Mouse (Mus musculus) mouse embryonic stem cell (cell line): ENCODE data around the gene Adcy7.

Source experiments
- in situ Hi-C, 2 experiments: fragments of 300-500 bp; cut with MboI; formaldehyde crosslinking; loops; 1 replicate in 1 of 2; 3 replicates in 1 of 2; pipeline ENCODE4 v1.14.3; 2019 to 2020; ENCODE audit warnings: low sequenced_read_pairs in 2 of 2, low pct_unique_long_range_greater_than_20kb in 1 of 2, mixed read lengths in 1 of 2; ENCODE audit not compliant: unreplicated experiment in 1 of 2

Adcy7 gene

GRCm38 (mm10) chr8:88266801-88267403 is 5.3 kb upstream of the Adcy7 start:
- in situ Hi-C loops: loop anchor here in 1 of 2 experiments (25.0 kb wide), 1 partner anchor 345 kb away; no protein-coding TSS in a partner anchor

- in situ Hi-C loops: loop anchor here in 1 of 2 experiments (25.0 kb wide), 1 partner anchor 343 kb away; no protein-coding TSS in a partner anchor
These were observed 2.9 kb upstream of the Adcy7 start for GRCm38 (mm10) chr8:88269107-88269875.

- in situ Hi-C loops: loop anchor here (5.0 to 25.0 kb wide), 2 partner anchors 42 to 342 kb away; no protein-coding TSS in a partner anchor
These were observed 2.1 kb upstream of the Adcy7 start for GRCm38 (mm10) chr8:88270086-88270485.

- in situ Hi-C loops: loop anchor here (5.0 to 25.0 kb wide), 2 partner anchors 39 to 339 kb away; no protein-coding TSS in a partner anchor
These were observed 838 bp downstream of the Adcy7 start for GRCm38 (mm10) chr8:88273051-88273430.

GRCm38 (mm10) chr8:88274090-88274489 is 1.9 kb downstream of the Adcy7 start:
- in situ Hi-C loops: loop anchor here (5.0 to 25.0 kb wide), 2 partner anchors 38 to 338 kb away; no protein-coding TSS in a partner anchor

- in situ Hi-C loops: no loop called here
These were observed 7.0 kb downstream of the Adcy7 start for GRCm38 (mm10) chr8:88279220-88279619.

GRCm38 (mm10) chr8:88279670-88280069 is 7.5 kb downstream of the Adcy7 start:
- in situ Hi-C loops: no loop called here

GRCm38 (mm10) chr8:88280904-88281303 is 8.7 kb downstream of the Adcy7 start:
- in situ Hi-C loops: no loop called here

- in situ Hi-C loops: no loop called here
These were observed 10.5 kb downstream of the Adcy7 start for GRCm38 (mm10) chr8:88282684-88283083.

- in situ Hi-C loops: no loop called here
These were observed 11.3 kb downstream of the Adcy7 start for GRCm38 (mm10) chr8:88283243-88284115.

GRCm38 (mm10) chr8:88284738-88285137 is 12.5 kb downstream of the Adcy7 start:
- in situ Hi-C loops: no loop called here

GRCm38 (mm10) chr8:88285469-88286356 is 13.5 kb downstream of the Adcy7 start:
- in situ Hi-C loops: no loop called here

GRCm38 (mm10) chr8:88286421-88286960 is 14.3 kb downstream of the Adcy7 start:
- in situ Hi-C loops: no loop called here

GRCm38 (mm10) chr8:88288622-88289242 is 16.5 kb downstream of the Adcy7 start:
- in situ Hi-C loops: no loop called here

GRCm38 (mm10) chr8:88289901-88290300 is 17.7 kb downstream of the Adcy7 start:
- in situ Hi-C loops: no loop called here

- in situ Hi-C loops: no loop called here
These were observed 18.4 kb downstream of the Adcy7 start for GRCm38 (mm10) chr8:88290326-88291304.
